Mouse (Mus musculus): ENCODE data around the gene Lrrc8d. TPM values are rescaled to one million over a fixed set of nuclear protein-coding genes. Genes with fewer than 3 reads are reported as not detected.
"Not testable (repeated sequence)": the region's sequence is repeated elsewhere in the genome, so short reads cannot be mapped to it uniquely, and the experiment has no call there.

The Lrrc8d gene
- polyA plus RNA-seq, 1 experiment: 0.09 TPM

DNA sequence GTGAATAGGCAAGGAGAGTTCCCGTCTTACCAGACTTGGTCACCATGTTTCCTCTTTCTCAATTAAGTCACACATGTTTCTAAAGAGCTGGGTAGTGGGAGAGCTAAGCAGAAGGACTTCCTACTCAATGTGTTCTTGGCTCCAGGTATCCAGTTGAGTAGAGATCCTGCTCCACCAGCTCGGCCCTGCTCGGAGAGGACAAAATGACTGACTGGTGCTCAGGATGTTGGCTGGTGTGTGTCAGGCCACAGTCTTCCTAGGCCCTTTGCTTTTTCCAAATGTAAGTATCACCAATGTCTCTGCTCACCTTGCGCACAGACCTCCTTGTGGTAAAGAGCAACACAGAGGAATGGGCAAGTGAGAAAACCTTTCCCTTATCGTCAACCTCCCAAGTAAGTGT lies 161.8 kb downstream of the Lrrc8d start:
- H3K27me3 ChIP-seq (ENCODE audit: control insufficient read depth): no peaks in the 10 kb centered on the region
- TF ChIP-seq GATA1 (IDR thresholded peaks at IDR 0.05; ENCODE audit: low read length): no peak
- TF ChIP-seq TAL1 (IDR thresholded peaks at IDR 0.05; ENCODE audit: low read length): no peak
- no peaks in the 10 kb centered on the region for H3K9me3 ChIP-seq (ENCODE audit: control insufficient read depth, low read length)
- no peak overlapping the region for H3K4me3 ChIP-seq (replicated peaks)
- peaks cover 3% of the 10 kb centered on the region; the same call in 1 of the 2 replicates for H3K4me1 ChIP-seq (ENCODE audit: control insufficient read depth)
- no peaks in the 10 kb centered on the region for H3K36me3 ChIP-seq (ENCODE audit: control insufficient read depth)

DNA sequence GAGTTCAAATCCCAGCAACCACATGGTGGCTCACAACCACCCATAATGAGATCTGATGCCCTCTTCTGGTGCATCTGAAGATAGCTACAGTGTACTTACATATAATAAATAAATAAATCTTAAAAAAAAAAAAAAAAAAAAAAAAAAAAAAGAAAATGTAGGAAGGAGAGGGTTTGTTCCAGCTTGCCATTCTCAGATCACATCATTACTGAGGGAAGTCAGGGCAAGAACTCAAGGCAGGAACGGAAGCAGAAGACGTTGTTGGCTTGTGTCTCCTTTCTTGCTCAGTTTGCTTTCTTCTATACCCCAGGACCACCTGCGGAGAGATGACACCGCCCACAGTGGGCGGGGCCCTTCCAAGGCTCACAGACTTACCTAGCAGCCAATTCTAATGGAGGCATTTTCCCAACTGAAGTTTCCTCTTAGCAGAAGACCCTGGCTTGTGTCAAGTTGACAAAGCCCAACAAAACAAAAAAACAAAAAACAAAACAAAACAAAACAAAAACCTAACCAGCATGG lies 165.4 kb downstream of the Lrrc8d start:
- not testable (repeated sequence) for H3K9me3 ChIP-seq (ENCODE audit: control insufficient read depth, low read length); H3K4me1 ChIP-seq (ENCODE audit: control insufficient read depth); H3K27me3 ChIP-seq (ENCODE audit: control insufficient read depth); H3K36me3 ChIP-seq (ENCODE audit: control insufficient read depth); H3K4me3 ChIP-seq (replicated peaks)

DNA sequence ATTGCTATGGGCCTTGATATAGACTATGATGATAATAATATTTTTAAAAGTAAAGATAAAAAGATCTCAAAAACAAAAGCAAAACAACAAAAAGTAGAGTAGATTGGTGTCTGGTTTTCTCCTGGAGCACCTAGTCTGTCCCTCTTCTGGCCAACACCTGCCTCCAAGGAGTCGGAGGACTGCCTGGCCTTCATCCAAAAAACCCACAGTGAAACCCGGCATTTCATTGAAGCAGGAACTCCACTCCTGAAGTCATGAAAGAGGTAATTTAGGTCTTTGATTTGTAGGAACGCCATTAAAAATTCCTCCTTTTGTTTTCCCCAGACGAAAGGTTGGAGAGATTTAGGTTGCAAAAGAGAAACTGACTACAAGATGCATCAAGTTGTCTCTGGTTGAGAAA lies 167.7 kb downstream of the Lrrc8d start:
- Histone ChIP-seq H3K4me3 (replicated peaks) (no peak overlapping the region), H3K27me3 (ENCODE audit: control insufficient read depth) (no peaks in the 10 kb centered on the region), H3K9me3 (ENCODE audit: control insufficient read depth, low read length) (no peaks in the 10 kb centered on the region)

DNA sequence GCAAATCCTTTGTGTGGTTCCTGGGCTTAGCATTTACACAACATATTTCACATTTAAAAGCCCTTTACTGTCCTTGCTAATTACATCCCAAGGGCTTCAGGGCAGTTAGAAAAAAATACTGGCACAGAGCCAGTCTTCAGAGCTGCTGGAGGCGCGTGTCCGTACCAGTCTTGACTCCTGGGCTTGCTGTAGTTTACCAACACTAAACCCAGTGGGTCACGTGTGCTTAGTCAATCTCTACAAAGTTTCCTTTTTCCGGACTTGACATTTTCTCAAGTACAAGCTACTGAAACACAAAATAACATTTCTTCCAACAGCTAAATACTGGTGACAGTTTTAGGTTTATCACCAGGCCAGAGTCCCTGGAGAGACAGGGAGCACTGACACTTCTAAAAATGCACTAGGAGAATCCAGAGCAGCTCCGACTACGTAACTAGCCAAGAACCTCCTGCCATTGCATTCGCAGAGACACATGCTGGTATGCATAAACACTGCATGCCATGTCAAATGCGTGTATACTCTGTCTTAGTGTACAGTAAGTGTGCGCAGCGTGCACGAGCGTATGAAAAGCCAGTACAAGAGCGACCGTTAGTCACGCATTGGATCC lies 168.2 kb downstream of the Lrrc8d start:
- Histone ChIP-seq H3K4me3 (replicated peaks) (no peak overlapping the region), H3K36me3 (ENCODE audit: control insufficient read depth) (no peaks in the 10 kb centered on the region), H3K4me1 (ENCODE audit: control insufficient read depth) (peaks cover 7% of the 10 kb centered on the region), H3K27me3 (ENCODE audit: control insufficient read depth) (no peaks in the 10 kb centered on the region), H3K9me3 (ENCODE audit: control insufficient read depth, low read length) (no peaks in the 10 kb centered on the region)
- TF ChIP-seq TAL1 (IDR thresholded peaks at IDR 0.05; ENCODE audit: low read length) (no peak), GATA1 (IDR thresholded peaks at IDR 0.05; ENCODE audit: low read length) (no peak)

More for the DNA sequence above, 167.7 kb downstream of the Lrrc8d start:
- H3K36me3 ChIP-seq (ENCODE audit: control insufficient read depth): no peaks in the 10 kb centered on the region
- no peak for TF ChIP-seq TAL1 (IDR thresholded peaks at IDR 0.05; ENCODE audit: low read length)
- no peak for TF ChIP-seq GATA1 (IDR thresholded peaks at IDR 0.05; ENCODE audit: low read length)
- peaks cover 3% of the 10 kb centered on the region for H3K4me1 ChIP-seq (ENCODE audit: control insufficient read depth)

DNA sequence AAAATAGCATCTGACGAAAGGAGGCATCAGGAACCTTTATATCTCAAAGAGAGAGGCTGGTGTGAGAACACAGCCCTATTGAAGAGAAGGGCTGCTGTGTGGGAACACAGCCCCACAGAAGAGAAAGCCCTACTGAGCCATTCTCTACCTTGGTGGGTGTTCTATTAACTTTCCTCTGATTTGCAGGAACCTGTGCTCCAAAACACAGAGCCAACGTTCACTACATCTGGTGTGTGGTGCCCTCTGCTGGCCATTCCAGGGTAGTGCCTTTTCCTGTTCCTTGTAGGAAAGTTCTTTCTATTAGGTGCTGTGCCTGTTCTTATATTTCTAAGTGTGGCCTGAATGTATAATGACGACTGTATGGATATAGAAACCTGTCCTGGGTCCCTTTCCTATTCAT lies 168.8 kb downstream of the Lrrc8d start:
- no peak overlapping the region for H3K4me3 ChIP-seq (replicated peaks)
- no peaks in the 10 kb centered on the region for H3K36me3 ChIP-seq (ENCODE audit: control insufficient read depth)
- H3K27me3 ChIP-seq (ENCODE audit: control insufficient read depth): no peaks in the 10 kb centered on the region
- no peaks in the 10 kb centered on the region for H3K9me3 ChIP-seq (ENCODE audit: control insufficient read depth, low read length)
- peaks cover 7% of the 10 kb centered on the region for H3K4me1 ChIP-seq (ENCODE audit: control insufficient read depth)
- TF ChIP-seq GATA1 (IDR thresholded peaks at IDR 0.05; ENCODE audit: low read length) (no peak), TAL1 (IDR thresholded peaks at IDR 0.05; ENCODE audit: low read length) (no peak)

DNA sequence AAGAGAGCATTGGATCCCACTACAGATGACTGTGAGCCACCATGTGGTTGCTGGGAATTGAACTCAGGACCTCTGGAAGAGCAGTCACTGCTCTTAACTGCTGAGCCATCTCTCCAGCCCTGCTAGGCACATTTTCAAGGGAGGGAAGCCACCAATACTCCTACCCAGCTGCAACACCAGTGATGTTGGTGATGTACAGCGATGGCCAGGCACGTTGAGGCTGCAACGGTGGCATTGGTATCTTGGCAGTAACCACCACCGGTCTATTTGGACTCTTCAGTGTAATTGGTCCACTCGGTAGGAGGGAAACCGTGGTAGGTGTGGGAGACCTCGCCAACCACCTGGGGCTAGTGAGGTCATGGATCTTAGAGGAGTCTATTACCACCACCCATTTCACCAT lies 170.0 kb downstream of the Lrrc8d start:
- H3K27me3 ChIP-seq (ENCODE audit: control insufficient read depth): peaks cover 10% of the 10 kb centered on the region
- H3K36me3 ChIP-seq (ENCODE audit: control insufficient read depth): no peaks in the 10 kb centered on the region
- peaks cover 7% of the 10 kb centered on the region for H3K4me1 ChIP-seq (ENCODE audit: control insufficient read depth)
- no peak overlapping the region for H3K4me3 ChIP-seq (replicated peaks)
- TF ChIP-seq GATA1 (IDR thresholded peaks at IDR 0.05; ENCODE audit: low read length) (no peak), TAL1 (IDR thresholded peaks at IDR 0.05; ENCODE audit: low read length) (no peak)
- H3K9me3 ChIP-seq (ENCODE audit: control insufficient read depth, low read length): no peaks in the 10 kb centered on the region

DNA sequence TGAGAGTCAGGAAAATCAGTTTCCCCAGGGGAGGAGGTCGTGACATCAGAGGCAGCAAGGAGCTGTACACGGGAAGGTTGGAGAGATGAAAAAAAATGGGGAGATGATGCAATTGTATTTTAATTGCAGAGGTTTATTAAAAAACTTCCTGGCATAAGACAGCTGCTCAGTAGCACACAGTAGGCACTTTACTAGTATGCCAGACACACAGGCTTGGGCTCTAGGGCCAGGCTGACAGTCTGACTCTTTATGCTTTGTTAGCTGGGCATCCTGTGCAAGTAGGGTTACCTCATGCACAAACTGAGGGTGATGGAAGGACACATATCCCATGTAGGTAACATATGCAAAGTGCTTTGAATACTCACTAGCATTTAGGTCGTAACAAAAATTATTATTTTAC lies 171.4 kb downstream of the Lrrc8d start:
- Histone ChIP-seq H3K27me3 (ENCODE audit: control insufficient read depth) (peaks cover 23% of the 10 kb centered on the region), H3K36me3 (ENCODE audit: control insufficient read depth) (no peaks in the 10 kb centered on the region), H3K4me3 (replicated peaks) (no peak overlapping the region), H3K4me1 (ENCODE audit: control insufficient read depth) (peaks cover 16% of the 10 kb centered on the region), H3K9me3 (ENCODE audit: control insufficient read depth, low read length) (no peaks in the 10 kb centered on the region)
- no peak for TF ChIP-seq TAL1 (IDR thresholded peaks at IDR 0.05; ENCODE audit: low read length)
- no peak for TF ChIP-seq GATA1 (IDR thresholded peaks at IDR 0.05; ENCODE audit: low read length)

DNA sequence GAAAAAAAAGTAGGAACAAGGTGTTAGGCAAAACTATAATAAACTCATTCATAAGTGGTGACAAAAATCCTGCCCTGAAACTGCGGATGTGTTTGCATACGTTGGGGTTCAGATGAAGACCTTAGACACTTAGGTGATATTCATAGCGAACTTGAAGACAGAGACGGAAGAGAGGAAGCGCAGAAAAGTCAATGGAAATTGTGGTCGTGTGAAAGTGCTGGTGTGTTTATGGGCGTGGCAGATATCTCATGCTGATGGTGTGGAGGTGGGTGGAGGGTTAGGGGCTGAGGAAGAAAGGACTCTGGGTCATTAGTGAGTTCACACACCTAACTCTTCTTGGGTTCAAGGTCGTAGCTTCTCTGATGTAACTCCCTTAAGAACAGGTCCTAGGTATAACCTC lies 172.4 kb downstream of the Lrrc8d start:
- no peak for TF ChIP-seq GATA1 (IDR thresholded peaks at IDR 0.05; ENCODE audit: low read length)
- no peak for TF ChIP-seq TAL1 (IDR thresholded peaks at IDR 0.05; ENCODE audit: low read length)
- Histone ChIP-seq H3K36me3 (ENCODE audit: control insufficient read depth) (no peaks in the 10 kb centered on the region), H3K9me3 (ENCODE audit: control insufficient read depth, low read length) (no peaks in the 10 kb centered on the region), H3K4me1 (ENCODE audit: control insufficient read depth) (peaks cover 23% of the 10 kb centered on the region), H3K27me3 (ENCODE audit: control insufficient read depth) (peaks cover 26% of the 10 kb centered on the region), H3K4me3 (replicated peaks) (no peak overlapping the region)

DNA sequence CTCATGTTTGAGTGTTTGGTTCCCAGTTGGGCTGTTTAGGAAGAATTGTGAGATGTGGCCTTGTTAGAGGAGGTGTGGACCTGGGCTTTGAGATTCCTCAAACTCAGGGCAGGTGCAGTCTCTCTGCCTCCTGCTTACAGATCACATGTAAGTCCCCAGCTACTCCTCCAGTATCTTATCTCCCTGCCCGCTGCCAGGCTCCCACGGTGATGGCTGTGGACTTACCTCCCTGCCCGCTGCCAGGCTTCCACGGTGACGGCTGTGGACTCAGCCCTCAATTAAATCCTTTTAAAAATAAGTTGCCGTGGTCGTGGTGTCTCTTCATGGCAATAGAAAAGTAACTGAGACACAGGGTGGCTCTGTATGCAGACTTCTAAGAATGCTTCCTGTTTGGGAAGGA lies 173.1 kb downstream of the Lrrc8d start:
- Histone ChIP-seq H3K36me3 (ENCODE audit: control insufficient read depth) (no peaks in the 10 kb centered on the region), H3K9me3 (ENCODE audit: control insufficient read depth, low read length) (no peaks in the 10 kb centered on the region), H3K4me1 (ENCODE audit: control insufficient read depth) (peaks cover 31% of the 10 kb centered on the region), H3K4me3 (replicated peaks) (no peak overlapping the region), H3K27me3 (ENCODE audit: control insufficient read depth) (peaks cover 28% of the 10 kb centered on the region)
- TF ChIP-seq TAL1 (IDR thresholded peaks at IDR 0.05; ENCODE audit: low read length): no peak

DNA sequence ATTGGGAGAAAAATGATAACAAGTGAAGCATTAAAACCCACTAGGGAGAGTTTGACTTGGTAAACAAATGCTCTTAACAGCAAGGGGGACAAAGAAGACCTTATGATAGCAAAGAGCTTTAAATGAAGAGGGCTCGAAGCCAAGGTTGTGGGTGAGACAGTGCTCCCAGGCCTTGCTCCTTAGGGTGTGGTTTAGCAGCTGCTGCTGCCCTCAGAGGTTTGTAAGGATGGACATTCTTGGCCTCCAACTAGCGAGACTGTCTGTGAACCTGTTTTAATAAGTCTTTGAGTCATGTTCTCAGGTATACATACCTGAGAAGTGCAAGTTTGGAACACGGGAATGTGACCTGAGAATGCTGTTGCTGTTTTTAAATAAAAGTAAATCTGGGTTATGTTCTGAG lies 174.0 kb downstream of the Lrrc8d start:
- Histone ChIP-seq H3K27me3 (ENCODE audit: control insufficient read depth) (peaks cover 28% of the 10 kb centered on the region), H3K9me3 (ENCODE audit: control insufficient read depth, low read length) (no peaks in the 10 kb centered on the region), H3K36me3 (ENCODE audit: control insufficient read depth) (no peaks in the 10 kb centered on the region), H3K4me1 (ENCODE audit: control insufficient read depth) (peaks cover 32% of the 10 kb centered on the region), H3K4me3 (replicated peaks) (no peak overlapping the region)
- TF ChIP-seq TAL1 (IDR thresholded peaks at IDR 0.05; ENCODE audit: low read length): no peak
- no peak for TF ChIP-seq GATA1 (IDR thresholded peaks at IDR 0.05; ENCODE audit: low read length)
